Comparison of ENCODE assay signal across 8 mouse cellular contexts in the genomic region with DNA sequence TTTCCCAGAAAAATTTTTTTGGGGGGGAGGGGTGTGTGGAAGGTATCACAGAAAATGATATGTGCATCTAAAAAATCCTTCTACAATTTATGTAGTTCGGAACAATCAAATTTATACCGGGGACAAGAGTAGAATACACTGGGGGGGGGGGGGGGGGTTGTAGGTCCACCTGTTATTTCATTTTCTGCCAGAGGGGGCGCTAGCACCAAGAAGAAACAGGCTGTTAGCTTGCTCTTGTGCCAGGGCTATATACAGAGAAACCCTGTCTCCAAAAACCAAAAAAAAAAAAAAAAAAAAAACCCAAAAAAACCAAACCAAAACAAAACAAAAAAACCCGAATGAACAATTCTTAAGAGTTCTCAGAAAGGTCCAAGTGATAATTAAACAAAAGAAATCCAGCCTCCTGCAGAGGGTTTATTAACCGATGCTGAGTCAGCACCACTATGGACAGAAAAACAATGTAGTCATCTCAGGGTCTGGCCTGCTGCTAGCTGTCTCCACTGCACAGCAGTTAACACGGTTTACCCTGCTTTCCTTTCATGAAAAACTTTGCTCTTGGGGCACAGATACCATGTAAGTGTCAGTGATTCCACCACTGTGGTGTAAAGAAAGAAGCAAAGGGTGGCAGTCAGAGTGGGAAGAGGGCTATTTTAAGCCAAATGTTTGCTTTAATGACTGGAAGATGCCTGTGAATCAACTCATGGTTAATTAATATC.
A peak's percentile ranks its signal among the peaks of the same experiment; 100 is the strongest.
DNase-seq lines count a peak whose midpoint lies in the region; ATAC-seq and TF ChIP-seq lines count a peak whose summit lies in the region.
"Had no signal": no experiment of that assay in that cellular context is flagged by ENCODE, and none has a peak within 500 bp of the region (broad histone marks: within the 10 kb centered on the region; RNA-seq: fewer than 3 reads in every experiment).

No protein-coding gene starts in this region.

- peak overlapping the region; percentile 94 for H3K4me2 ChIP-seq in lung, embryonic 15.5 days

- WGBS in lung, embryonic 15.5 days, result 14% methylated on average over 6 of the region's 6 CpGs

- H3K4me3 ChIP-seq in left cerebral cortex, adult 2 months, result no peak overlapping the region
- no peak overlapping the region for H3K4me3 ChIP-seq in lung, embryonic 15.5 days

- no peak for DNase-seq in left cerebral cortex, adult 2 months (ENCODE audit: extremely low spot score in 1 of 2, low spot score in 2 of 2)
- no peak for DNase-seq in left cerebral cortex, adult 9 months (ENCODE audit: low spot score in 2 of 2)
- DNase-seq in ES-CJ7 (ENCODE audit: low read depth, low spot score), result peak; percentile 44
- peak; percentile 20 for DNase-seq in adrenal gland, adult 8-10 months
- DNase-seq in heart, postnatal 36 days, result peak; percentile 63 to 79
- DNase-seq in thymus, postnatal 0 days (ENCODE audit: low spot score), result peak; percentile 62

- no peak overlapping the region for H3K9ac ChIP-seq in lung, embryonic 15.5 days
- H3K9ac ChIP-seq: midbrain, embryonic 12.5 days had no signal

- no peaks in the 10 kb centered on the region for H3K36me3 ChIP-seq in lung, embryonic 15.5 days
- H3K36me3 ChIP-seq: midbrain, embryonic 12.5 days had no signal

- H3K9me3 ChIP-seq in lung, embryonic 15.5 days, result no peaks in the 10 kb centered on the region
- H3K9me3 ChIP-seq: midbrain, embryonic 12.5 days had no signal

- ATAC-seq in lung, embryonic 15.5 days (ENCODE audit: borderline replicate concordance, extremely low read depth, low FRiP score, low TSS enrichment), result no peak

- TF ChIP-seq CTCF in left cerebral cortex, adult 2 months (IDR thresholded peaks at IDR 0.05), result peak; percentile 54

- peaks cover 41% of the 10 kb centered on the region for H3K27me3 ChIP-seq in lung, embryonic 15.5 days

- no peak overlapping the region for H3K27ac ChIP-seq in left cerebral cortex, adult 2 months
- H3K27ac ChIP-seq in lung, embryonic 15.5 days, result no peak overlapping the region
- H3K27ac ChIP-seq: midbrain, embryonic 12.5 days had no signal

- intact Hi-C loops in left cerebral cortex, adult 2 months (cut with DNase I), result no loop called here
- intact Hi-C loops in heart, postnatal 36 days (cut with DNase I), result no loop called here

- peaks cover 40% of the 10 kb centered on the region for H3K4me1 ChIP-seq in lung, embryonic 15.5 days

Comparison
In these comparisons a context has a peak if more than half of its experiments do, and no peak if none do; other contexts are left out.
1. DNase-seq: peak in ES-CJ7 (single experiment), adrenal gland, adult 8-10 months (single experiment), heart, postnatal 36 days (2 of 2) and thymus, postnatal 0 days (single experiment); none in left cerebral cortex, adult 2 months (0 of 2) and left cerebral cortex, adult 9 months (0 of 2).